Comparison of ENCODE assay signal across 8 mouse cellular contexts in the genomic region with DNA sequence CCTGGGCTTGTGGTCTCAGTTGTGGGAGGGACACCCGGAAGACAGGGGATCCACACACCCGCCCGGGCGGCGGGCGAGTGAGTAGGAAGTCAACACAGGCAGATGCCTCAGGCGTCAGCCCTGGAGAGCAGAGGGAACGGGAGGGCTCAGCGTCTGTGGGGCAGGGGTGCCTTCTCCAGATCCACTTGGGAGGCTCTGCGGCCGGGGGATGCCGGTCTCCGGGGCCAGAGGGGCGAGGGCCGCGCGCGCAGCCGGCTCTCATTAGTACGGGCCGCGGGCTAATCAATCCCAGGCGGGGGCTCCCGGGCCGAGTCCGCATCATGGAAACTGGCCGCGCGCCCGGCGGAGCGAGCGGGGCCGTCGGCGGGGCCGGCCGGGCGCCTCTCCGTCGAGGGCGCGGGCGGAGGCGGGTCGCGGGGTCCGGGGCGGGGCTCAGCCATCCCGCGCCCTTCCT. TPM values are rescaled to one million over a fixed set of nuclear protein-coding genes. Genes with fewer than 3 reads are reported as not detected.
DNase-seq lines count a peak whose midpoint lies in the region; ATAC-seq and TF ChIP-seq lines count a peak whose summit lies in the region.

No protein-coding gene starts in this region.

- H3K4me1 ChIP-seq in bone marrow, adult 2 months (ENCODE audit: control insufficient read depth, insufficient read depth, low read length), result no peaks in the 10 kb centered on the region
- peaks cover 47% of the 10 kb centered on the region for H3K4me1 ChIP-seq in intestine, embryonic 16.5 days (ENCODE audit: control insufficient read depth, insufficient read depth, low read length)
- peaks cover 38% of the 10 kb centered on the region for H3K4me1 ChIP-seq in lung, embryonic 16.5 days (replicated peaks; ENCODE audit: control insufficient read depth, insufficient read depth, low read length)

- peak overlapping the region; percentile 97 for H3K4me2 ChIP-seq in intestine, embryonic 16.5 days (ENCODE audit: low read depth, low read length)
- peak overlapping the region; percentile 89 for H3K4me2 ChIP-seq in lung, embryonic 16.5 days (ENCODE audit: low read depth, low read length)

- peak; percentile 26; the same call in 1 of the 2 replicates for TF ChIP-seq POLR2A in bone marrow, adult 2 months (IDR thresholded peaks at IDR 0.05; ENCODE audit: borderline replicate concordance, control insufficient read depth, low read depth, low read length)

- peak; percentile 41 for DNase-seq in CD4-positive helper T cell, adult 2 months (ENCODE audit: low read depth, low spot score)
- peak; percentile 47 to 57 for DNase-seq in gastrocnemius, postnatal 36 days
- peak; percentile 38 for DNase-seq in testis, postnatal 14 days (ENCODE audit: low spot score)
- no peak for DNase-seq in cerebellum, adult 8-10 months
- DNase-seq in layer of hippocampus, adult 9-10 months (ENCODE audit: low spot score), result no peak

- no peak for TF ChIP-seq CTCF in bone marrow, adult 2 months (IDR thresholded peaks at IDR 0.05; ENCODE audit: control insufficient read depth, insufficient read depth, low read length)

- WGBS in bone marrow, adult 2 months, result 6% methylated on average over 51 of the region's 51 CpGs
- 5% methylated on average over 48 of the region's 51 CpGs for WGBS in intestine, embryonic 16.5 days
- WGBS in lung, embryonic 16.5 days, result 3% methylated on average over 31 of the region's 51 CpGs

- H3K9me3 ChIP-seq in intestine, embryonic 16.5 days (ENCODE audit: control insufficient read depth, low read length), result no peaks in the 10 kb centered on the region
- H3K9me3 ChIP-seq in lung, embryonic 16.5 days (ENCODE audit: control insufficient read depth, low read length), result no peaks in the 10 kb centered on the region

- peak overlapping the region; percentile 77 for H3K9ac ChIP-seq in intestine, embryonic 16.5 days (ENCODE audit: low read depth, low read length)
- peak overlapping the region; percentile 69 for H3K9ac ChIP-seq in lung, embryonic 16.5 days (ENCODE audit: low read length)

- ATAC-seq in intestine, embryonic 16.5 days, result peak; percentile 8; the same call in 1 of the 2 replicates
- ATAC-seq in lung, embryonic 16.5 days (ENCODE audit: low read depth), result peak; percentile 42

- no peak overlapping the region for H3K4me3 ChIP-seq in bone marrow, adult 2 months (replicated peaks; ENCODE audit: control insufficient read depth, low read depth, low read length)
- H3K4me3 ChIP-seq in intestine, embryonic 16.5 days (ENCODE audit: low read length), result peak overlapping the region; percentile 67
- peak overlapping the region; percentile 63 for H3K4me3 ChIP-seq in lung, embryonic 16.5 days (ENCODE audit: low read length)

- peaks cover 31% of the 10 kb centered on the region for H3K27me3 ChIP-seq in intestine, embryonic 16.5 days (replicated peaks; ENCODE audit: control insufficient read depth, insufficient read depth, low read length)
- peaks cover 63% of the 10 kb centered on the region for H3K27me3 ChIP-seq in lung, embryonic 16.5 days (ENCODE audit: control insufficient read depth, insufficient read depth, low read depth, low read length)

- intact Hi-C loops in gastrocnemius, postnatal 36 days (cut with DNase I), result no loop called here

- H3K36me3 ChIP-seq in intestine, embryonic 16.5 days (ENCODE audit: control insufficient read depth, insufficient read depth, low read length), result no peaks in the 10 kb centered on the region
- H3K36me3 ChIP-seq in lung, embryonic 16.5 days (ENCODE audit: control insufficient read depth, insufficient read depth, low read length), result no peaks in the 10 kb centered on the region

- H3K27ac ChIP-seq in bone marrow, adult 2 months (ENCODE audit: control insufficient read depth, insufficient read depth, low read depth, low read length, poor library complexity), result no peak overlapping the region; the same call in 1 of the 2 replicates
- peak overlapping the region; percentile 45; the same call in 1 of the 2 replicates for H3K27ac ChIP-seq in intestine, embryonic 16.5 days (ENCODE audit: low read length)
- peak overlapping the region; percentile 66; the same call in 1 of the 2 replicates for H3K27ac ChIP-seq in lung, embryonic 16.5 days (ENCODE audit: low read length)

RNA-seq across cellular contexts. Expression of gene Tmem200b, which starts 1.4 kb away (rescaled TPM):
- not detected in 2 replicates for polyA plus RNA-seq in bone marrow, adult 2 months (2011; ENCODE audit: insufficient read depth, insufficient read length, low replicate concordance, missing spikeins)
- total RNA-seq in gastrocnemius, postnatal 36 days (2021), result 1 to 10 TPM; 1.5 to 2.2 TPM
- polyA plus RNA-seq in intestine, embryonic 16.5 days (2015; fragmentation: Nextera tagmentation; extraction: Ambion mirVana), result 0.18 and 0.20 TPM in 2 replicates
- polyA plus RNA-seq in lung, embryonic 16.5 days (2015; fragmentation: Nextera tagmentation; extraction: Ambion mirVana), result 0.25 and 0.43 TPM in 2 replicates

RNA-seq across cellular contexts. Expression of gene Srsf4, which starts 46.8 kb away (rescaled TPM):
- 66.4 and 72.5 TPM in 2 replicates for polyA plus RNA-seq in bone marrow, adult 2 months (2011; ENCODE audit: insufficient read depth, insufficient read length, low replicate concordance, missing spikeins)
- 10 to 100 TPM; 27.8 to 28.4 TPM for total RNA-seq in gastrocnemius, postnatal 36 days (2021)
- 68.6 and 75.2 TPM in 2 replicates for polyA plus RNA-seq in intestine, embryonic 16.5 days (2015; fragmentation: Nextera tagmentation; extraction: Ambion mirVana)
- 96.8 and 108 TPM in 2 replicates for polyA plus RNA-seq in lung, embryonic 16.5 days (2015; fragmentation: Nextera tagmentation; extraction: Ambion mirVana)

Comparison
In these comparisons a context has a peak if more than half of its experiments do, and no peak if none do; other contexts are left out.
1. DNase-seq: peak in CD4-positive helper T cell, adult 2 months (single experiment), gastrocnemius, postnatal 36 days (2 of 2) and testis, postnatal 14 days (single experiment); none in cerebellum, adult 8-10 months (single experiment) and layer of hippocampus, adult 9-10 months (single experiment).